Mouse (Mus musculus) layer of hippocampus, postnatal 10 days (tissue): ENCODE measurements around the gene Pde6d. TPM values are rescaled to one million over a fixed set of nuclear protein-coding genes. Genes with fewer than 3 reads are reported as not detected.
A peak's percentile ranks its signal among the peaks of the same experiment; 100 is the strongest.

Source experiments
- DNase-seq, 2 experiments: peaks; one replicate each; pipeline ENCODE4 v3.0.0; 2021; ENCODE audit warnings: low spot score in 2 of 2
- long read RNA-seq: library from polyadenylated mRNA; stranded (forward); transcript quantifications from one replicate; pipeline ENCODE4 v2.0.0, GENCODE M21; 2023
- total RNA-seq, 2 experiments: library from RNA; stranded (reverse); gene quantifications; 2 replicates each; pipeline ENCODE4 v1.2.3; 2021

The Pde6d gene
- total RNA-seq, result 10 to 100 TPM; 64.9 to 73.8 TPM
- long read RNA-seq, transcript Pde6d-201 (5 exons, 1,159 nt), result major isoform, 110 of 132 reads
- long read RNA-seq, partial matches to known transcripts, result 2 of 132 reads
- long read RNA-seq, other reads (novel, unspliced or antisense), result 17 of 132 reads

GRCm38 (mm10) chr1:86582451-86583096 lies at the start of gene Pde6d, which contains the start of gene Cops7b:
Gene Pde6d (minus strand): TSS chr1:86582629.
Gene Cops7b (plus strand): TSS chr1:86582904.
- DNase-seq, result peak; percentile 98

- no peak for DNase-seq
Observed at GRCm38 (mm10) chr1:86630527-86630926, 48.1 kb upstream of the Pde6d start.

GRCm38 (mm10) chr1:86629936-86630335 lies 47.5 kb upstream of the Pde6d start:
- DNase-seq, result no peak

GRCm38 (mm10) chr1:86628270-86628669 lies 45.8 kb upstream of the Pde6d start:
- no peak for DNase-seq

- DNase-seq, result no peak
Observed at GRCm38 (mm10) chr1:86623001-86624000, 40.9 kb upstream of the Pde6d start.

GRCm38 (mm10) chr1:86622296-86622695 lies 39.9 kb upstream of the Pde6d start:
- DNase-seq, result no peak

GRCm38 (mm10) chr1:86618454-86619125 lies 36.2 kb upstream of the Pde6d start:
- DNase-seq, result peak; percentile 75 to 83

- DNase-seq, result no peak
Observed at GRCm38 (mm10) chr1:86614269-86614668, 31.8 kb upstream of the Pde6d start.

- DNase-seq, result no peak
Observed at GRCm38 (mm10) chr1:86612081-86612480, 29.7 kb upstream of the Pde6d start.

- DNase-seq, result no peak
Observed at GRCm38 (mm10) chr1:86610954-86611353, 28.5 kb upstream of the Pde6d start.

GRCm38 (mm10) chr1:86600117-86600516 lies 17.7 kb upstream of the Pde6d start:
- DNase-seq, result no peak

- peak; percentile 16 to 41 for DNase-seq
Observed at GRCm38 (mm10) chr1:86598516-86598915, 16.1 kb upstream of the Pde6d start.

GRCm38 (mm10) chr1:86596512-86596911 lies 14.1 kb upstream of the Pde6d start:
- no peak for DNase-seq

- no peak for DNase-seq
Observed at GRCm38 (mm10) chr1:86595315-86595714, 12.9 kb upstream of the Pde6d start.

- DNase-seq, result no peak
Observed at GRCm38 (mm10) chr1:86594539-86594938, 12.1 kb upstream of the Pde6d start.

- DNase-seq, result peak; percentile 87 to 90
Observed at GRCm38 (mm10) chr1:86586992-86587391, 4.6 kb upstream of the Pde6d start.

- DNase-seq, result no peak
Observed at GRCm38 (mm10) chr1:86583709-86584108, 1.3 kb upstream of the Pde6d start.

GRCm38 (mm10) chr1:86581692-86582450 lies 558 bp downstream of the Pde6d start:
- peak; percentile 14 to 34 for DNase-seq

- no peak for DNase-seq
Observed at GRCm38 (mm10) chr1:86580426-86580825, 2.0 kb downstream of the Pde6d start.

- DNase-seq, result no peak
Observed at GRCm38 (mm10) chr1:86571941-86572340, 10.5 kb downstream of the Pde6d start.

GRCm38 (mm10) chr1:86571381-86571780 lies 11.0 kb downstream of the Pde6d start:
- no peak for DNase-seq
